Mouse (Mus musculus): ENCODE results near the gene Hsdl1. TPM values are rescaled to one million over a fixed set of nuclear protein-coding genes. Genes with fewer than 3 reads are reported as not detected.

Gene Hsdl1
- total and polyA plus RNA-seq, 2 experiments from 2014 or later = 164 TPM

DNA sequence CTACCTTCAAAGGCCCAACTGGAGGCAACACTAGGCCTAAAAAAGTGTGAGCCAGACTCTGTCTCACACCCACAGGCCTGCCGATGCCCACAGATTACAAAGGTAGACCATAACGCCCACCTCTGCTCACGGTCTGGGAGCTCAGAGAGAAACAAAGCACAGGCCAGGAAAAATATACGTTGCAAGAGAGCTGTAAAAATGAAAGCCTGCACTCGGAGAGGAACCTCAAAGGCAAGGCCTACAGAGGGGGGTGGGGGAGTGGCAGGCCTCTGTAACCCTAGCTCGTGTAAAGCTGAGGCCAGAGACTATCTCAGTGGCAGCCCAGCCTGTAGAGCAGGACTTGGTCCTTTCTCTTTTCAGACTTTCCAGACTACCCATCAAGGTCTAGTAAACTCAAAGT lies 29.8 kb downstream of the Hsdl1 start:
- Histone ChIP-seq H3K4me3 (ENCODE audit: low read depth, low read length) (no peak overlapping the region), H3K27ac (ENCODE audit: low read depth, low read length) (no peak overlapping the region), H3K4me1 (ENCODE audit: insufficient read depth, low read length) (no peaks in the 10 kb centered on the region), H3K27me3 (ENCODE audit: insufficient read depth, low read length) (no peaks in the 10 kb centered on the region), H3K9me3 (ENCODE audit: low read length) (no peaks in the 10 kb centered on the region), H3K9ac (replicated peaks; ENCODE audit: low read length, poor library complexity, severe bottlenecking) (no peak overlapping the region), H3K36me3 (ENCODE audit: insufficient read depth, low read length) (peaks cover 53% of the 10 kb centered on the region), H3K4me2 (ENCODE audit: low read depth, low read length, poor library complexity, severe bottlenecking) (no peak overlapping the region)
- ATAC-seq (ENCODE audit: low FRiP score) (no peak), DNase-seq (ENCODE audit: low spot score) (no peak)
- TF ChIP-seq CTCF (IDR thresholded peaks at IDR 0.05) = no peak
- WGBS = 82% methylated on average over 6 of the region's 6 CpGs

DNA sequence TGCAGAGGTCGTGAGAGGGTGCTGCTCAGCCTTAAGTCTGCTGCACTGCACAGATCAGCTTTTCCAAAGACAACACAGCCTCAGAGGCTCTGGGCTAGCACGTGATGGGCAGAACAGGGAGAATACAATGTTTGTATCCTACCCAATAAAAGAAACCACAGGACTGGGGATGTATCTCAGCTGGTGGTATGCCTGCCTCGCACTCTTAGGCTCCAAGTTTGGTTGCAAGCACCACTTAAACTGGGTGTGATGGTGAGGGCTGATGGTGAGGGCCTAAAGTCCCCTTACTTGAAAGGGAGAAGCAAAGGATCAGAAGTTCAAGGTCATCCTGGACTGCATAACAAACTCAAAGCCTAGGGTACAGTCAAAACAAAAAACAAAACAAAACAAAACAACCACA lies 30.4 kb downstream of the Hsdl1 start:
- peaks cover 57% of the 10 kb centered on the region for H3K36me3 ChIP-seq (ENCODE audit: insufficient read depth, low read length)

DNA sequence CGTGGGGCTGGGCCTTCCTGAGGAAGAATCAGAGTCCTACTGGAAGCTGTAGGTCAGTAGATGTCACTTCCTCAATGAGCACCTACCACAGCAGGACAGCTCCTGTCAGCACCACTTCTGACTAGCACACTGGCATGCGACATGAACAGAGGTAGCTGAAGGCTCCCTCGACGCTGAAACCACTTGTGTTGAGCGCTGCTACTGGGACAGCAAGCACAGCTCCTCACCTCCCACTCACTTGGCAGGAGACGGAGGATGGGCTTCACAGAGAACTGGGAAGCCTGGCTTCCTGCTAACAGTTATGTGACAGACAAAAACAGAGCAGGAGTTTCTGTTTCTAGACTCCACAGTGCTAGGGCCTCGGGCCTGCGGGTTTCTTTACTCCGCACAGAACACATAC lies 43.0 kb downstream of the Hsdl1 start:
- 89% methylated on average over 9 of the region's 9 CpGs for WGBS
- no peak for TF ChIP-seq CTCF (IDR thresholded peaks at IDR 0.05)
- ATAC-seq (ENCODE audit: low FRiP score) (no peak), DNase-seq (ENCODE audit: low spot score) (no peak)
- Histone ChIP-seq H3K36me3 (ENCODE audit: insufficient read depth, low read length) (peaks cover 84% of the 10 kb centered on the region), H3K4me3 (ENCODE audit: low read depth, low read length) (no peak overlapping the region), H3K9me3 (ENCODE audit: low read length) (no peaks in the 10 kb centered on the region), H3K27ac (ENCODE audit: low read depth, low read length) (no peak overlapping the region), H3K4me2 (ENCODE audit: low read depth, low read length, poor library complexity, severe bottlenecking) (no peak overlapping the region), H3K9ac (replicated peaks; ENCODE audit: low read length, poor library complexity, severe bottlenecking) (no peak overlapping the region), H3K27me3 (ENCODE audit: insufficient read depth, low read length) (no peaks in the 10 kb centered on the region), H3K4me1 (ENCODE audit: insufficient read depth, low read length) (no peaks in the 10 kb centered on the region)

More for the DNA sequence above, 30.4 kb downstream of the Hsdl1 start:
- Histone ChIP-seq H3K4me2 (ENCODE audit: low read depth, low read length, poor library complexity, severe bottlenecking) (no peak overlapping the region), H3K27me3 (ENCODE audit: insufficient read depth, low read length) (no peaks in the 10 kb centered on the region), H3K9ac (replicated peaks; ENCODE audit: low read length, poor library complexity, severe bottlenecking) (no peak overlapping the region), H3K9me3 (ENCODE audit: low read length) (no peaks in the 10 kb centered on the region), H3K27ac (ENCODE audit: low read depth, low read length) (no peak overlapping the region), H3K4me3 (ENCODE audit: low read depth, low read length) (no peak overlapping the region), H3K4me1 (ENCODE audit: insufficient read depth, low read length) (no peaks in the 10 kb centered on the region)
- ATAC-seq (ENCODE audit: low FRiP score) = no peak
- no peak for DNase-seq (ENCODE audit: low spot score)
- no peak for TF ChIP-seq CTCF (IDR thresholded peaks at IDR 0.05)
- 80% methylated on average over 3 of the region's 3 CpGs for WGBS

DNA sequence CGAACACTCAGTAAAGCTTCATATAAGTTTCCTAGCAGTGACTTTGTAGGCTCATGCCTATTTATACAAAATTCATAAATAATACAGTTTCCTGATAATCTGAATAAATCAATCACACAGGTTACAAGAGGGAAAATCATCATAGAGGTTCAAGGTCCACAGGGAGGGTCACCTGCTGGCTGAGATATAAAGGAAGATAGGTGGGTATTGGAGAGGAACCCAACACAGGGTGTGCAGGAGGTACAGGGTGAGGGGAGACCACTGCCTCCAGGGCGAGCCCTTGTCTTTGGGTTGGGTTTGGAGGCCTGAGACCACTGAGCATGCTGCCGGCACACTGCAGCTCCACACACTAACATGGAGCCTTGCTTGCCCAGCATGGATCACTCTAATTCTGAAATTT lies 43.6 kb downstream of the Hsdl1 start:
- peaks cover 80% of the 10 kb centered on the region for H3K36me3 ChIP-seq (ENCODE audit: insufficient read depth, low read length)
- 96% methylated on average over 3 of the region's 3 CpGs for WGBS

DNA sequence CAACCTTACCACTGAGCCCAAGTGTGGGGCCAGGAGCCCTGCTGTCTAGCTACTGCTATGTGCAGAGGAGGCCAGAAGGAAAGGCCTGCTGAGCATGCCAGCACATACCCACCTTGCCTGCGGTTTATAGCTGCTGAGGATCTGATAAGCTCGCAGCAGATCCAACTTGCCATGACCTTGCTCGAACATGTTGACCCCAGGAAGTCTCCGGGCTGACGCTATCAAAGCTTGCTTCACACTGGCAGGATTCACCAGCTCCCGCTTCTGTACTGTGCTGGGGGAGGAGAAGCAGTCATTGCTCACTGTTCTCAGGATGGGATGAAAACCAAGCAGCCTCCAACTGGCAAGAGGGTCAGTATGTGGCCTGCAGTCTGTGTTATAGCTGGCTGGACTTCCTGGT lies 44.0 kb downstream of the Hsdl1 start:
- DNase-seq (ENCODE audit: low spot score) (no peak), ATAC-seq (ENCODE audit: low FRiP score) (no peak)
- H3K4me1 ChIP-seq (ENCODE audit: insufficient read depth, low read length) = no peaks in the 10 kb centered on the region
- peaks cover 75% of the 10 kb centered on the region for H3K36me3 ChIP-seq (ENCODE audit: insufficient read depth, low read length)
- H3K4me3 ChIP-seq (ENCODE audit: low read depth, low read length) = no peak overlapping the region
- WGBS = 83% methylated on average over 6 of the region's 6 CpGs
- no peak overlapping the region for H3K4me2 ChIP-seq (ENCODE audit: low read depth, low read length, poor library complexity, severe bottlenecking)
- TF ChIP-seq CTCF (IDR thresholded peaks at IDR 0.05) = no peak
- no peak overlapping the region for H3K27ac ChIP-seq (ENCODE audit: low read depth, low read length)
- H3K9ac ChIP-seq (replicated peaks; ENCODE audit: low read length, poor library complexity, severe bottlenecking) = no peak overlapping the region
- H3K9me3 ChIP-seq (ENCODE audit: low read length) = no peaks in the 10 kb centered on the region
- no peaks in the 10 kb centered on the region for H3K27me3 ChIP-seq (ENCODE audit: insufficient read depth, low read length)

More for the DNA sequence above, 43.6 kb downstream of the Hsdl1 start:
- no peak for DNase-seq (ENCODE audit: low spot score)
- ATAC-seq (ENCODE audit: low FRiP score) = no peak
- TF ChIP-seq CTCF (IDR thresholded peaks at IDR 0.05) = no peak
- H3K27ac ChIP-seq (ENCODE audit: low read depth, low read length) = no peak overlapping the region
- H3K4me2 ChIP-seq (ENCODE audit: low read depth, low read length, poor library complexity, severe bottlenecking) = no peak overlapping the region
- H3K9me3 ChIP-seq (ENCODE audit: low read length) = no peaks in the 10 kb centered on the region
- no peak overlapping the region for H3K4me3 ChIP-seq (ENCODE audit: low read depth, low read length)
- H3K9ac ChIP-seq (replicated peaks; ENCODE audit: low read length, poor library complexity, severe bottlenecking) = no peak overlapping the region
- no peaks in the 10 kb centered on the region for H3K4me1 ChIP-seq (ENCODE audit: insufficient read depth, low read length)
- no peaks in the 10 kb centered on the region for H3K27me3 ChIP-seq (ENCODE audit: insufficient read depth, low read length)

DNA sequence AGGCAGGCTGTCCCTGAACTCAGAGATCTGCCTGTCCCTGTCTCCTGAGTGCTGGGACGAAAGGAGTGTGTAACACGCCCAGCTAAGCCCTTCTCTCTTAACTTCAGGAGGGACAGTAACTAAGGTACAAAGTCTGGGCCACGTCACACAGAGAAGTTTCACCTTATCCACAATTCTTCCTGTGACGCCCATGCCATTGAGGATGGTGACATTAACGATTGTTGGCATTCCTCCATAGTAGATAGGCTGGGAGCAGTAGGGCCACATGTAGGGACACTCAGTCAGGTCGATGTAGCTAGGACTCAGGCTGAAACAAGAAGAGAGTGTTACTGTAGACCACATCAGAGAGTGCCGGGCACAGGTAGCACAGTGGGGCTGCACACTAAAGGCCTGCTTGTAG lies 46.2 kb downstream of the Hsdl1 start:
- Histone ChIP-seq H3K9ac (replicated peaks; ENCODE audit: low read length, poor library complexity, severe bottlenecking) (no peak overlapping the region), H3K27ac (ENCODE audit: low read depth, low read length) (no peak overlapping the region), H3K9me3 (ENCODE audit: low read length) (no peaks in the 10 kb centered on the region), H3K4me2 (ENCODE audit: low read depth, low read length, poor library complexity, severe bottlenecking) (no peak overlapping the region), H3K4me1 (ENCODE audit: insufficient read depth, low read length) (no peaks in the 10 kb centered on the region), H3K4me3 (ENCODE audit: low read depth, low read length) (no peak overlapping the region), H3K36me3 (ENCODE audit: insufficient read depth, low read length) (peaks cover 75% of the 10 kb centered on the region), H3K27me3 (ENCODE audit: insufficient read depth, low read length) (no peaks in the 10 kb centered on the region)
- no peak for DNase-seq (ENCODE audit: low spot score)
- no peak for ATAC-seq (ENCODE audit: low FRiP score)
- 93% methylated on average over 7 of the region's 7 CpGs for WGBS
- TF ChIP-seq CTCF (IDR thresholded peaks at IDR 0.05) = no peak
